Comparison of ENCODE assay signal across 20 mouse cellular contexts in genomic region chr12:44918929-44919328, GRCm38 (mm10).
"Had no signal": no experiment of that assay in that cellular context is flagged by ENCODE, and none has a peak within 500 bp of the region (broad histone marks: within the 10 kb centered on the region; RNA-seq: fewer than 3 reads in every experiment).

No protein-coding gene starts in this region.

- ATAC-seq: liver, postnatal 0 days; midbrain, embryonic 13.5 days; midbrain, embryonic 16.5 days had no signal

- H3K27ac ChIP-seq: kidney, embryonic 15.5 days; left cerebral cortex, adult 2 months; limb, embryonic 12.5 days; limb, embryonic 15.5 days; liver, embryonic 14.5 days; midbrain, embryonic 10.5 days; midbrain, embryonic 13.5 days; stomach, postnatal 0 days had no signal

- H3K4me3 ChIP-seq: kidney, embryonic 15.5 days; left cerebral cortex, adult 2 months; limb, embryonic 12.5 days; limb, embryonic 15.5 days; megakaryocyte, embryonic 14.5 days; midbrain, embryonic 10.5 days; midbrain, embryonic 13.5 days had no signal

- H3K4me1 ChIP-seq: kidney, embryonic 15.5 days; limb, embryonic 15.5 days; midbrain, embryonic 10.5 days; midbrain, embryonic 13.5 days had no signal

- DNase-seq: kidney, adult 18-20 months; kidney, postnatal 10 days; kidney, postnatal 36 days; layer of hippocampus, postnatal 36 days; left cerebral cortex, postnatal 4 days; liver, postnatal 0 days; lung, embryonic 14.5 days; thymus, adult 2 months; thymus, postnatal 14 days; thymus, postnatal 4 days had no signal
